Mouse (Mus musculus): ENCODE measurements around the gene Ptpn7.
"Not testable (repeated sequence)": the region's sequence is repeated elsewhere in the genome, so short reads cannot be mapped to it uniquely, and the experiment has no call there.

The Ptpn7 gene

GRCm38 (mm10) chr1:135159556-135160123 lies 27.1 kb downstream of the Ptpn7 start:
- no peak for DNase-seq

- no peak for DNase-seq
Observed at GRCm38 (mm10) chr1:135160411-135161050, 28.0 kb downstream of the Ptpn7 start.

GRCm38 (mm10) chr1:135162720-135163119 lies 30.2 kb downstream of the Ptpn7 start:
- DNase-seq = no peak

- peak; percentile 15 for DNase-seq
Observed at GRCm38 (mm10) chr1:135167435-135167834, 34.9 kb downstream of the Ptpn7 start, which contains the start of gene Gpr37l1. Gene Gpr37l1, minus strand, starts transcription at chr1:135167681.

- DNase-seq = no peak
Observed at GRCm38 (mm10) chr1:135168453-135169200, 36.1 kb downstream of the Ptpn7 start.

- peak; percentile 27 for DNase-seq
Observed at GRCm38 (mm10) chr1:135169556-135170224, 37.2 kb downstream of the Ptpn7 start.

- no peak for DNase-seq
Observed at GRCm38 (mm10) chr1:135170299-135170698, 37.8 kb downstream of the Ptpn7 start.

- DNase-seq = no peak
Observed at GRCm38 (mm10) chr1:135171202-135171601, 38.7 kb downstream of the Ptpn7 start.

GRCm38 (mm10) chr1:135171984-135172383 lies 39.5 kb downstream of the Ptpn7 start:
- DNase-seq = peak; percentile 76

GRCm38 (mm10) chr1:135173311-135173710 lies 40.8 kb downstream of the Ptpn7 start:
- DNase-seq = no peak

- no peak for DNase-seq
Observed at GRCm38 (mm10) chr1:135175176-135175575, 42.7 kb downstream of the Ptpn7 start.

- DNase-seq = no peak
Observed at GRCm38 (mm10) chr1:135177724-135178123, 45.2 kb downstream of the Ptpn7 start.

- DNase-seq = no peak
Observed at GRCm38 (mm10) chr1:135178863-135179262, 46.4 kb downstream of the Ptpn7 start.

GRCm38 (mm10) chr1:135180830-135181229 lies 48.3 kb downstream of the Ptpn7 start:
- DNase-seq = no peak

- DNase-seq = no peak
Observed at GRCm38 (mm10) chr1:135181275-135181674, 48.8 kb downstream of the Ptpn7 start.

- DNase-seq = no peak
Observed at GRCm38 (mm10) chr1:135181880-135182623, 49.6 kb downstream of the Ptpn7 start.

- DNase-seq = no peak
Observed at GRCm38 (mm10) chr1:135182975-135183374, 50.5 kb downstream of the Ptpn7 start.

GRCm38 (mm10) chr1:135183448-135183847 lies 50.9 kb downstream of the Ptpn7 start:
- no peak for DNase-seq

GRCm38 (mm10) chr1:135183941-135184570 lies 51.6 kb downstream of the Ptpn7 start:
- DNase-seq = no peak

GRCm38 (mm10) chr1:135185936-135186335 lies 53.4 kb downstream of the Ptpn7 start:
- DNase-seq = no peak

- no peak for DNase-seq
Observed at GRCm38 (mm10) chr1:135186427-135186826, 53.9 kb downstream of the Ptpn7 start.

GRCm38 (mm10) chr1:135187016-135187415 lies 54.5 kb downstream of the Ptpn7 start:
- DNase-seq = not testable (repeated sequence)
